Mouse (Mus musculus) spleen, adult 2 months (tissue): Measurements from ENCODE around the gene Stradb.

Experiments used
- CTCF ChIP-seq: fragments of 200-500 bp; IDR thresholded peaks from 2 replicates; pipeline ENCODE4 v1.5.1; 2011; ENCODE audit warnings: mild to moderate bottlenecking, inconsistent platforms; ENCODE audit not compliant: insufficient read depth, insufficient read length, insufficient replicate concordance; ENCODE audit errors: extremely low read depth
- POLR2A ChIP-seq: fragments of 200-500 bp; IDR thresholded peaks from 2 replicates; pipeline ENCODE4 v1.6.1; 2011; ENCODE audit warnings: low read depth, low read length, inconsistent platforms

- no peak for TF ChIP-seq CTCF
- no peak for TF ChIP-seq POLR2A
Observed at GRCm38 (mm10) chr1:58946718-58947117, 26.6 kb upstream of the Stradb start.
